Mouse (Mus musculus) heart, postnatal 36 days (tissue): ENCODE measurements around the gene Mrc2. TPM values are rescaled to one million over a fixed set of nuclear protein-coding genes. Genes with fewer than 3 reads are reported as not detected.

Experiments used
- DNase-seq, 2 experiments: peaks; one replicate each; pipeline ENCODE4 v3.0.0; 2021 to 2022
- intact Hi-C: fragments of 180-260 bp; cut with DNase I; formaldehyde crosslinking; loops from one replicate; pipeline ENCODE4 v1.15.1; 2025
- total RNA-seq, 2 experiments: library from RNA; stranded (reverse); gene quantifications; 2 replicates each; pipeline ENCODE4 v1.2.3; 2021

The Mrc2 gene
- total RNA-seq, 2 experiments from 2014 or later = 18.4 to 20.3 TPM

DNA sequence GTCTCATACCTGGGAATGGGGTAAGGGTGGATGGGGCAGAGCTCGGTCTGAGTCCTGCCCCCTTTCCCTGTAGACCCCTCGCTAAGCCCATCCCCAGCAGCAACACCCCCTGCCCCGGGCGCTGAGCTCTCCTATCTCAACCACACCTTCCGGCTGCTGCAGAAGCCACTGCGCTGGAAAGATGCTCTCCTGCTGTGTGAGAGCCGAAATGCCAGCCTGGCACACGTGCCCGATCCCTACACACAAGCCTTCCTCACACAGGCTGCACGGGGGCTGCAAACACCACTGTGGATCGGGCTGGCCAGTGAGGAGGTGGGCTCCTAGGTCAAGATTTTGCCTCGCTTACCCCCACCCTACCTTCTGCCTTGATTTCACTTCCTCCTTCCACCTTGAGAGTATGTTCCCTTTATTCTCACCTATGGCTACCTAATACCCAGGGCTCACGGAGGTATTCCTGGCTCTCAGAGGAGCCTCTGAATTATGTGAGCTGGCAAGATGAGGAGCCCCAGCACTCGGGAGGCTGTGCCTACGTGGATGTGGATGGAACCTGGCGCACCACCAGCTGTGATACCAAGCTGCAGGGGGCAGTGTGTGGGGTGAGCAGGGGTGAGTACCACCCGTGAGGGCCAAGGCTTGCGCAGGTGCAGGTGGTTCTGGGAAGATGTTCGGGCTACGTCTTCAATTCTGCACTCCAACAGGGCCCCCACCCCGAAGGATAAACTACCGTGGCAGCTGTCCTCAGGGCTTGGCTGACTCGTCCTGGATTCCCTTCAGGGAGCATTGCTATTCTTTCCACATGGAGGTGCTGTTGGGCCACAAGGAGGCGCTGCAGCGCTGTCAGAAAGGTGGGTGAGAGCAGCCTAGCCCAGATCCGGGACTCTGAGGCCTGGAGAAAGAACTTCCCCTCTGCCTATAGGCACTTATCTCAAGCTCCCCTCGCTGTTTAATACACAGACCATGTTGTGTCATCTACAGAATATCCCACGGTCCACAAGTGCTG, 55.0 kb downstream of the Mrc2 start:
- DNase-seq = peak; percentile 79 to 87
- intact Hi-C loops = loop anchor here (1.0 to 5.0 kb wide), 3 partner anchors 75 to 565 kb away; no protein-coding TSS in a partner anchor

DNA sequence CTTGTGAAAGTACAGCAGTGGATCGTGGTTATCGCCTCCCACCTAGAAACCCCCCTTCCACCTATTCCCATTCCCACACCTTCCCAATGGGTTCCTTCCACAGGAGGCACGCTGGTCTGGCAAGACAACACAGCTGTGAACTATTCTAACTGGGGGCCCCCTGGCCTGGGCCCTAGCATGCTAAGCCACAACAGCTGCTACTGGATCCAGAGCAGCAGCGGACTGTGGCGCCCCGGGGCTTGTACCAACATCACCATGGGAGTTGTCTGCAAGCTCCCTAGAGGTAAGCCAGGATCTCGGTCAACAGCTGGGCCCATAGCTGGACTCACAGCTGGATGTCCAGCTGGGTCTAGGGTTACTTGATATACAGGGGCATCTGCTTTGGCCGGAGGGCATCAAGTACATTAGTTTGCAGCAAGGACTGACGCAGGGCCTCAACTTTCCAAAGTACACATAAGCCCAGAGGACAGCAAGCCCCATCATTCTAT, 56.1 kb downstream of the Mrc2 start:
- DNase-seq = no peak
- intact Hi-C loops = loop anchor here (5.0 kb wide), 2 partner anchors 76 to 509 kb away; no protein-coding TSS in a partner anchor

DNA sequence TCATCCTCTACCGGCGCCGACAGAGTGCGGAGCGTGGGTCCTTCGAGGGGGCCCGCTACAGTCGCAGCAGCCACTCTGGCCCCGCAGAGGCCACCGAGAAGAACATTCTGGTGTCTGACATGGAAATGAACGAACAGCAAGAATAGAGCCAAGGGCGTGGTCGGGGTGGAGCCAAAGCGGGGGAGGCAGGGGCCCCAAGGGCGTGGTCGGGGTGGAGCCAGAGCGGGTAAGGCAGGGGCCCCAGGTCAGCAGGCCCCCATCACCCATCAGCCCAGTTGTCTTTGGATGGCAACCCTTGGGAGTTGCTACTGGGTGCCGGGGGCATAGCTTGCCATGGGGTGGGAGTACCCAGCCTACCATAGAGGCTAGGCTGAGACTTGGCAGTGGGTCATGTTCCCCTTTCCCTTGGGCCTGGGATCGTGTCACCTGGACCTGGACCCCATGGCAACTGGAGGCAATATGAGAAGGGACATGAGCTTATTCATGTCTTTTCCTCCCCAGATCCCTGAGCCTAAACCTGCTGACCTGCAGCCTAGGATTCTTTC, 57.4 kb downstream of the Mrc2 start:
- intact Hi-C loops = loop anchor here (5.0 kb wide), 2 partner anchors 78 to 507 kb away; no protein-coding TSS in a partner anchor
- DNase-seq = no peak

DNA sequence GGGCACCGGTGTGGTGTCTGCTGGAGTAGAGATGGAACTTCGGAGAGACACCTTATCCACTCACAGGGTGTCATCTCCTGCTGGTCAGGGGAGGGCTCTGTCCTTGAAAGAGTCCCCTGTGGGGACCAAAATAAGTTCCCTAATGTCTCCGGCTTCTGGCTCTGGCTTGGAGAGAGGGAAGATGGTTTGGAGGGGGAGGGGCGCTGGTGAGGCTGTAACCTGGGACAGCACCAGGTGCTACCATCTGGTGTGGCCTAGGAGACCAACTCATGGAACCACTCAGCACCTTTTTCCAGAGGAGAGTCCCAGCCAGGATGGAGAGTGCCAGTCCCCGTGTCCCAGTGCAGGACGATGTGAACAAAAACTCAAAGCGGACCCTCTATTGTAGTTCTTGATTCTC, 58.2 kb downstream of the Mrc2 start:
- intact Hi-C loops = no loop called here
- DNase-seq = no peak

DNA sequence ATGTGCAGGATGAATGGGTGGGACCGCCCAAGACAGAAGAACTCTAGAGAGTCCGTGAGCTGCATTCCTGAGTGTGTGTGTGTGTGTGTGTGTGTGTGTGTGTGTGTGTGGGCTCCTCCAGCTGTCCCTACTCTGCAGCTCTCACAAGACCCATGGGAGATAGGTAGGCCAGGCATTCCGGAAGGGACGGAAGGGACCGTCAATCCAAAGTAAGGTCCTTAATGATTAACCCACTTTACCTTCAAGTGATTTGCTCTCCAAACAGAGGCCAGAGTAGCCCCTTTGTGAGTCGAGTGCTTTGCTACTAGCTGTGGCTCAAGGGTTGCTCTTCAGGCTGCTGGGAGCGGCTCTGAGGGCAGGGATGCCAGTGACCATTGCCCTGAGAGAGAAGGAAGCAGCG, 59.7 kb downstream of the Mrc2 start:
- intact Hi-C loops = loop anchor here (2.0 kb wide), 1 partner anchor 241 kb away; no protein-coding TSS in a partner anchor
- no peak for DNase-seq

DNA sequence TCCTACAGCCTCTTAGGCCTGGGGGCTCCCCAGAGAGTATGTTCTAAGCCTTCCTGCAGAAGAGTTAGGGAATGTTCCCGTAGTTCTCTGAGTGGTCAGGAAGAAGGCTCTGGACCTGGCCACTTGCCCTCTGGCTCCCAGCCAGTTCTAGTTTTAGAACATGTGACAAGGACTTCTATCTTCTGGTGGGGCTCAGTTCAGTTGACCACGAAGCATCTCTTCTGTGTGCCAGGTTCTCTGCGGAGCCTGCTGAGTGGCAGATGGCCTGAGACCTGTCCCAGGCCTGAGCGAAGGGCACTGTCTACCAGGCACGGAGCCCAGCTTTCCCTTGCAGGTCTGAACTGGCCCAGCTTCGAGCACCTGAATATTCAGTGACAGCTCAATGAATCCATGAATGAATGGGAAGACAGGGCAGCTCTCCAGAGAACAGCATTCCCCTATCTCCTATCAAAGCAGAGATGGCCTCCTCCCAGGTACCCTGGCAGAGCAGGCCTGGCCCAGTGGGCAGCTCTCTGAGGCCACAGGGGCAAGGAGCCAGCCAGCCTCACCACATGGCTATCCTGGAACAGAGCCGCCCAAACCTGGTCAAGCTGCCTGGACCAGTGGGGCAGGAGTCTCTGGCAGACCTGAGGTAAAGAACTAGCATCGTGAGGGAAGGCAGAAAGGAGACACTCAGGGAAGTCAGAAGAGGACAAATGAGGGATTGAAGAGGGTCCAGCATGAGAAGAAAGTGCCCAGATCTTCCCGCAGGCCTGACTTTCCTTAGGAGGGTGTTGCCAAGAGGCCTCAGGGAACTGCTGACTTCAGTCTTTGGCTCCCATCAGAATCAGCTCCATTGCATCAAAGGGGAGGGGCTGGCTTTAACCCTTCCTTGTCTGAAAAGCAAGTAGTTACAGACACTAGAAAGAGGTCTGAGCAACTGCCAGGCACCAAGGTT, 60.8 kb downstream of the Mrc2 start:
- intact Hi-C loops = loop anchor here (2.0 kb wide), 1 partner anchor 240 kb away; no protein-coding TSS in a partner anchor
- peak; percentile 88 to 91 for DNase-seq

DNA sequence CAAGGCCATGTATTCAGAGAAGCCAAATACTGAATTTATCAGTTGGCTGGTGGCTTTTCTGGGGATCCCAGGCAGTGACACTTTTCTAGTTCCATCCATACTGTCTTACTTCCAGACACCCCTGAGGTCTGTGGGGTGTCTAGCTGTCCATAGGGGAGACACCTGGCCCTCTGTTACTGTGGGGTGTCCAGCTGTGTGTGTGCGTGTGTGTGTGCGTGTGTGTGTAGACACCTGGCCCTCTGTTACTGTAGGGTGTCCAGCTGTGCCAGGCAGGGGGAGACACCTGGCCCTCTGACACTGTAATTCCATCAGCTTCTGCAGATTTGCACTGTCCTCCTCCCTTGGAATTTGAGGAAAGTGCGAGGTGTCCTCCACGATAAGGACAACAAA, 61.4 kb downstream of the Mrc2 start:
- intact Hi-C loops = loop anchor here (2.0 kb wide), 1 partner anchor 239 kb away; no protein-coding TSS in a partner anchor
- DNase-seq = no peak

DNA sequence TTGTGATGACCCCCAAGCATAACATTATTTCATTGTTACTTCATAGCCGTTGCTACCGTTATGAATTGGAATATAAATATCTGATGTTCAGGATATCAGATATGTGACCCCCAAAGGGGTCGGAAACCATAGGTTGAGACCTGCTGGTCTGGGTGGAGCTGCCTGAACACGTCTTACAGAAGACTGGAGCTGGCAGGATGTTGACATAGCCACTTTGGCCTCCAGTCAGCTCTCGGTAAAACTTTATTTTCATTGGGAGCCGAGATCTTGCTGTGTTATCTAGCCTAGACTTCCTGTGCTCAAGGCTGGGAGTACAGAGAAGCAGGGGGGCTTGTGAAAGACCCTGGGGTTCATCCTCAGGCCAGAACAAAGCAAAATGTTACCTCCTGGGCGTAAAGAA, 63.9 kb downstream of the Mrc2 start:
- intact Hi-C loops = no loop called here
- DNase-seq = no peak

DNA sequence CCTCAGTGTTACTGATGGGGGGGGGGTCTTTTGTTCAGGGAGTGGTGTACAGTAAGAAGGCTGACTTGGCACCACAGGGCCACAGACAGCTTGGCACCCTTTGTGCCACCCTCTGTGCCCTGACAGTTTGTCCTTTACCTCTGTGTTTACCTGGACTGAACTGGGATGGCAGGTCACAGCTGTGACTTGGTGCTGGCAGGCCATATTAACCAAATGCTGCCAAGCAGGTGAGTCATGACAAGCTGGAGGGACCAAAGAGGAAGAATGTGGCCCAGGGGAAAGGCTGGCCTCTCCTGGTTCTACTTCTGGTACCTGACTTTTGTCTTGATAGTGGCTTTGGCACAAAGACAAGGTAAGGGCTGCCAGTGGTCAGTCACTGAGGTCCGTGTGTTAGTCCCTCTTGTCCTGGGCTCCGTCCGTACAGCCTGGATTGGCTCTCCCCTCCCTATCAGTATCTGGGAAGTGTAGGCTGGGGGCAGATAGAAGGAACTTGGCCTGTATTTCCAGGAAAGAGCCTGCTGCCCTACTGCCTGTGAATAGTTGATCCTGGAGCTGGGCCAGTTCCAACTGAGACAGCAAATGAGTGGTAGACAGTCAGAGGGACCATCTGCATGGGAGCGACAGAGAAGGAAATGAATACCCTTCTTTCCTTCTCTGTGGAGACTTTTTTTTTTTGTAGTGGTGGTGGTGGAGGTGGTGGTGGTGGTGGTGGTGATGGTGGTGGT, 69.8 kb downstream of the Mrc2 start:
- intact Hi-C loops = loop anchor here (5.0 kb wide), 3 partner anchors 285 to 550 kb away; no protein-coding TSS in a partner anchor
- DNase-seq = no peak

DNA sequence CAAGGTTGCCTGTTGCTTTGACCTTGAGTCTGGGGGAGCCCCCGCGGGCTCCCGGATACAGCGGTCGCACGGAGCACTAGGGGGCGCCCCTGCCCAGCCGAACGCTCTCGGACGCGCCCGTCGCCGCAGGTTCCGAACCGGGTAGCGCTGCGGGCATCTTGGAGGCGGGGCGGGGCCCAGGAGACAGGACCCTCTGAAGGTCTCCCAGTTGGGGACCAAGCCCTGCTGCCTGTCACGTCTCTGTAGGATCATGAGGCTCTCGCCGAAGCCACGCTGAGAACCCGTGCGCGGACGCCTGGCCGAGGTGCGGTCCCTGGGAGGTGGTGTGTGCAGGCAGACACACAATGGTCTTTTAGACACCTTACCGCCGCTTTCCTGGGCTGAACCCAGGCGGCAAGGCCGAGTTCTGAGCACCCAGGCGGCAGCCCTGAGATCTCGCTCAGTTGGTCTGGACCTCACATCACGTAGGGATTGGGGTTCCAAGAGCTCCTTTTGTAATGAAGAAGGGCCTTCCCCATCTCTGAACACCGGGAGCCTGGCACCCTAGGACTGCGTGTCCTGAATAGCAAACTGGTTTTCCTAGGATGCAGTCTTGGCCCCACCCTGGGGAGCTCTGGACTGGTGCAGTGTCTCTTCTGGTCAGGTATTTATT, 70.6 kb downstream of the Mrc2 start:
- DNase-seq = peak; percentile 90
- intact Hi-C loops = loop anchor here (1.0 to 5.0 kb wide), 4 partner anchors 229 to 549 kb away; no protein-coding TSS in a partner anchor

DNA sequence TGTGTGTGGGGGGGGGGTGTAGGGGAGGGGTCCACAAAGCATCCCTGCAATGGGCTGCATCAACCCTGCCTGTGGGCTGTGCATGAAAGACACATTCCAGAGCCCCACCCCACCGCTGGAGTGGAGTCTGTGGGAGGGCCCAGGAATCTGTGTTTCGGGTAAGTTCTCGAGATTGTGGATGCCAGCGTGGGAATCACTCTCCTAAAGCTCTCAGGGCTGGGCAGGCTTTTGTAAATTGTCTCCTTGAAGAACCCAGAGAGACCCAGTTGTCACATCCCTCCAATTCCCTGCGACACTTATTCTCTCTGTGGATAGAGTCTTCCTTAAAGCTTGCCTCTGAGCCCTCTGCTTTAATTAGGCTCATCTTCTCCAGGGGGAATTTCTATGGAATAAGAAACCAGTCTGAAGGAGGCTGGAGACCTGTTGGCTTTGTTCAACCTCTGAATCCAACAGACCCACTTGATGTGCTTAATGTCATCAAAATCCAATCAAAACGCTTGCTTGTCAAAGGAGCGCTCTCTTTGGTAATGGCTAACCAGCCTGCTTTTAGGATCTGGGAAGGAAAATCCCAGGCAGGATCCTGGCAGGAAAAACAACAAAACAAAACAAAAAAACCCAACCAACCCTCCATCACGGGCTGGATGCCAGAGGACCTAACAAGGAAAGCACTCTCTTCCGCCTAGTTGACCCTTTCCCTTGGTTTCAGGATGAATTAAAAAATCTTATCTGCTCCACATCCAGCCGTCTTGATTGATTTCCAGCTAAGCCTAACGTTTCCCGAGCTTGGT, 71.3 kb downstream of the Mrc2 start:
- DNase-seq = peak; percentile 44 to 46
- intact Hi-C loops = loop anchor here (1.0 to 5.0 kb wide), 4 partner anchors 229 to 549 kb away; no protein-coding TSS in a partner anchor

DNA sequence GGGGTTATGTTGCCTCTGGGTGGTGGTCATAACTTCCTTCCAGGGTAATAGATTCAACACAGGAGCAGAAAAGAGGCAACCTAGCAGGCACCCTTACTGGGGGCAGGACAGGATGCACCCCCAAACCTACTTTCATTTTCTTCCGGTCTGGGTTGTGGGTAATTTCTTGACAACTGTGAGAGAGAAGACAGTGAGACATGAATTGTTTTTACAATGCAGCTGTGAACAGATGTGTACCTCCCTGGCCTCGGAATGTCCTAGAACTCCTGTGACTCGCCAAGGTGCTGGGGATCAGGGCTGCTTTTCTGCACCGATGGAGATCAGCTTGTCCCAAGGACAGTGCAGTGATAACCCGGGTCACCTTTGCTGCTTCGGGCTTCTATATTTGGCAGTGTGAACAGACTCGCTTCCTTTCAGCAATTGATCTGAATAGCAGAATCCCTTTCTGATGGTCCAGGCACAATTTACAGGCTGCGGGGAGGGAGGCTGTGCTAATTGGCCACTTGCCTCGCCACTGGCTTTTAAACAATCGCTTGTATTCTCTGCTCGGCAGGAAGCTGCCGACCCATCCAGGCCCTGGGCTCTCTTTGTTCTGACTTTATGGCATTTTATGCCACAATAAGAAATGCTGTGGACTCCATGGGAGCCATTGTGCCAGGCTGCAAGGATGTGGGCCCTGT, 72.1 kb downstream of the Mrc2 start:
- DNase-seq = peak; percentile 54
- intact Hi-C loops = loop anchor here (5.0 kb wide), 3 partner anchors 283 to 548 kb away; no protein-coding TSS in a partner anchor

DNA sequence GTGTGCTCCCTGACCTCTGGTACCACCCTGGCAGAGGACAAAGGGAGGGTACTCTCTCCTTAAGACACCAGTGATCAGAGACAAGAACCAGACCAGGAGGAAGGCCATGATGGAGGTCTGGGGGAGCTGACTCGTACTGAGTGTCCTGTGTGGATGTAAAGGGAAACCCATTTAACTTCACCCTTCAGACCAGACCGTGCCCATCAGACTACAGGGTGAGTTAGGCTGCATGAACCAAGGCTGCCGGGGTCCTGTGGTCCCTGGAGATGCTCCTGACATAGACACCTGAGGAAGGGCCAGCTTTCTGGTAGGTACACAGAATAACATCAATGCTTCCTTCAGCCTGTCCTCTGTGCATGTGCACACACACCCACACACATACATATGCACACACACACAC, 73.2 kb downstream of the Mrc2 start:
- no peak for DNase-seq
- intact Hi-C loops = no loop called here

DNA sequence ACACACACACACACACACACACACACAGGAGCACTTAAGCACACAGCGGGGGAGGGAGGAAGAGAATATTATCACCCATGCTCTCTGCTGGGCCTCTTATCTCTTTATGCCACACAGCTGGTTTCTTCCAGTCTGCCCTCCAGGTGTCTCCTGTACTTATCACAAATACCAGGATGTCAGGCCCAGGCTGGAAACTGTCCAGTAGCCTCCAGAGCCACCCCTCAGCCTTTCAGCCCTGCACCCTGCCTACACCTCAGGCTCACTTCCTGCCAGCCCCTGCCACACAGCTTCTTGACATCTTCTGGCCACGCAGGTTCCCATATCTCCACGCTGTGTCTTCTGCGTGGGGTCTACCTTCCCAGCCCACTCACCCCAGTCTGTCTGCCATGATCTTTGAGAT, 73.6 kb downstream of the Mrc2 start:
- no peak for DNase-seq
- intact Hi-C loops = no loop called here

DNA sequence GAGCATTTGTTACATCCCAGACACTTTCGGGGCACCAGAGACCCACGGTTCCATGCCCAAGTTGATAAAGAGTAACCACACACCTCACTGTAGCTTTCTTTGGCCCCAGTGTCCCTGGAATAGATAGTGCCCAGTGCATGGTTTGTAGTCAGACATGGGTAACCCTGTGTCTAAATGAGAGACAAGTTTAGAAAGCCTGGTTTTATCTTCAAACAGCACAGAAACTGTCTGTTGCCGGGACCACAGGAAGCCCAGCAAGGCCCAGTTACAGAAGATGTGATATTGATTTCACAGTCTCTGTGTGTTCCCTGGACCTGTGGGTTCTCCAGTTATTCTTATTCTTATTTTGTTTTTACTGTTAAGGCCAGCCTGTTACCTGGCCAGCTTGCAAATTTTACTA, 74.7 kb downstream of the Mrc2 start:
- intact Hi-C loops = no loop called here
- DNase-seq = no peak

DNA sequence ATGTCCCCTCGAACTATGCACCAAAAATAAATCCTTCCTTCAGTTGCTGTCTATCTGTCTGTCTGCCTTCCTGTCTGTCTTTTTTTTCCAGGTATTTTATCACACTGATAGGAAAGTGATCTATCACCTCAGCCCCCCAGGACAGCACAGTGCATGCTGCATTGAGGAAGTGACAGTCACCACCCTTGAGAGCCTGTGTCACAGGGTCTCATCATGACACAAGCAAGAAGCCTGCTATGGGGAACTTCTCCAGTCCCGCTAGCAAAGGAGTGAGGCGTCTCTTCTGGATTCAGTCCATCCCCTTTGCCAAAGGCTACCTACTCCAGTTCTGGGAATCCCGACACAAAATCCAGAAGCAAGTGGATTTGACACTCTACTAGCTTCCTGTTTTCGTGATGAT, 76.4 kb downstream of the Mrc2 start:
- no peak for DNase-seq
- intact Hi-C loops = no loop called here
